Mouse (Mus musculus) thymus, postnatal 14 days (tissue): ENCODE measurements around the gene Pde6h.

Source experiments
- DNase-seq: peaks from one replicate; pipeline ENCODE4 v3.0.0; 2021

The Pde6h gene

GRCm38 (mm10) chr6:136986019-136986418 is 62.4 kb downstream of the Pde6h start:
- no peak for DNase-seq

GRCm38 (mm10) chr6:136986718-136987117 is 63.1 kb downstream of the Pde6h start:
- DNase-seq: no peak

- DNase-seq: no peak
These were observed 65.0 kb downstream of the Pde6h start for GRCm38 (mm10) chr6:136988536-136989060.

GRCm38 (mm10) chr6:136989824-136990497 is 66.3 kb downstream of the Pde6h start:
- DNase-seq: no peak

- no peak for DNase-seq
These were observed 66.9 kb downstream of the Pde6h start for GRCm38 (mm10) chr6:136990557-136990956.

GRCm38 (mm10) chr6:136993574-136993973 is 69.9 kb downstream of the Pde6h start:
- DNase-seq: no peak

- no peak for DNase-seq
These were observed 71.9 kb downstream of the Pde6h start for GRCm38 (mm10) chr6:136995533-136995932.

- no peak for DNase-seq
These were observed 72.7 kb downstream of the Pde6h start for GRCm38 (mm10) chr6:136996336-136996735.

- DNase-seq: no peak
These were observed 74.5 kb downstream of the Pde6h start for GRCm38 (mm10) chr6:136998181-136998580.

GRCm38 (mm10) chr6:136999009-136999408 is 75.4 kb downstream of the Pde6h start:
- no peak for DNase-seq

- DNase-seq: peak; percentile 24
These were observed 76.2 kb downstream of the Pde6h start for GRCm38 (mm10) chr6:136999707-137000446.

GRCm38 (mm10) chr6:137000706-137001105 is 77.1 kb downstream of the Pde6h start:
- no peak for DNase-seq

GRCm38 (mm10) chr6:137001267-137002168 is 77.9 kb downstream of the Pde6h start:
- no peak for DNase-seq

- DNase-seq: no peak
These were observed 78.5 kb downstream of the Pde6h start for GRCm38 (mm10) chr6:137002169-137002514.

- no peak for DNase-seq
These were observed 80.7 kb downstream of the Pde6h start for GRCm38 (mm10) chr6:137004359-137004758.

- DNase-seq: no peak
These were observed 87.6 kb downstream of the Pde6h start for GRCm38 (mm10) chr6:137011187-137011586.

- DNase-seq: no peak
These were observed 90.7 kb downstream of the Pde6h start for GRCm38 (mm10) chr6:137014346-137014745.

GRCm38 (mm10) chr6:137017216-137017973 is 93.8 kb downstream of the Pde6h start:
- no peak for DNase-seq
